Comparison of ENCODE assay signal across 20 mouse cellular contexts in genomic region chr9:60367617-60368305, GRCm38 (mm10).
DNase-seq lines count a peak whose midpoint lies in the region; ATAC-seq lines count a peak whose summit lies in the region.
"Had no signal": no experiment of that assay in that cellular context is flagged by ENCODE, and none has a peak within 500 bp of the region (broad histone marks: within the 10 kb centered on the region; RNA-seq: fewer than 3 reads in every experiment).

No protein-coding gene starts in this region.

- H3K4me1 ChIP-seq in intestine, embryonic 15.5 days (replicated peaks), result peaks cover 31% of the 10 kb centered on the region
- peaks cover 27% of the 10 kb centered on the region for H3K4me1 ChIP-seq in liver, embryonic 15.5 days (replicated peaks)

- H3K9ac ChIP-seq in intestine, embryonic 15.5 days, result no peak overlapping the region
- H3K9ac ChIP-seq in liver, embryonic 15.5 days, result no peak overlapping the region
- H3K9ac ChIP-seq: embryonic facial prominence, embryonic 13.5 days; kidney, embryonic 15.5 days; lung, embryonic 14.5 days had no signal

- DNase-seq in ovary, adult 18-20 months (ENCODE audit: low spot score), result peak; percentile 14
- DNase-seq in ovary, postnatal 14 days (ENCODE audit: low spot score), result no peak
- peak; percentile 21 for DNase-seq in yolk sac, embryonic 10.5 days (ENCODE audit: low spot score)
- no peak for DNase-seq in frontal cortex, postnatal 10 days (ENCODE audit: low spot score in 2 of 2)
- no peak for DNase-seq in left cerebral cortex, postnatal 10 days (ENCODE audit: extremely low spot score in 1 of 2, low spot score in 2 of 2)
- DNase-seq in cerebellum, adult 9-10 months, result no peak
- DNase-seq: adrenal gland, postnatal 10 days; cerebellum, adult 2 months; heart, postnatal 4 days; kidney, postnatal 4 days; lung, postnatal 4 days; spleen, adult 18-20 months; thymus, adult 2 months had no signal

- H3K4me3 ChIP-seq in intestine, embryonic 15.5 days (replicated peaks), result no peak overlapping the region
- no peak overlapping the region for H3K4me3 ChIP-seq in liver, embryonic 15.5 days (replicated peaks)
- H3K4me3 ChIP-seq: embryonic facial prominence, embryonic 13.5 days; kidney, embryonic 15.5 days had no signal

- ATAC-seq in intestine, embryonic 15.5 days, result peak; percentile 52; the same call in 1 of the 2 replicates
- peak; percentile 97 for ATAC-seq in liver, embryonic 15.5 days (ENCODE audit: insufficient read depth)
- ATAC-seq: forebrain, embryonic 16.5 days had no signal

- no peak overlapping the region for H3K4me2 ChIP-seq in intestine, embryonic 15.5 days (replicated peaks)
- H3K4me2 ChIP-seq in liver, embryonic 15.5 days, result peak overlapping the region; percentile 52
- H3K4me2 ChIP-seq: embryonic facial prominence, embryonic 13.5 days; kidney, embryonic 15.5 days; lung, embryonic 14.5 days; midbrain, embryonic 11.5 days had no signal

- no peaks in the 10 kb centered on the region for H3K27me3 ChIP-seq in intestine, embryonic 15.5 days (replicated peaks)
- H3K27me3 ChIP-seq in liver, embryonic 15.5 days, result no peaks in the 10 kb centered on the region
- H3K27me3 ChIP-seq: embryonic facial prominence, embryonic 13.5 days; kidney, embryonic 15.5 days had no signal

- H3K27ac ChIP-seq in intestine, embryonic 15.5 days, result no peak overlapping the region
- peak overlapping the region; percentile 45; the same call in 1 of the 2 replicates for H3K27ac ChIP-seq in liver, embryonic 15.5 days (replicated peaks)
- H3K27ac ChIP-seq: embryonic facial prominence, embryonic 13.5 days; kidney, embryonic 15.5 days had no signal

- no peaks in the 10 kb centered on the region for H3K9me3 ChIP-seq in intestine, embryonic 15.5 days
- no peaks in the 10 kb centered on the region for H3K9me3 ChIP-seq in liver, embryonic 15.5 days (replicated peaks)
- H3K9me3 ChIP-seq: embryonic facial prominence, embryonic 13.5 days; kidney, embryonic 15.5 days had no signal

- 48% methylated on average over 10 of the region's 10 CpGs for WGBS in intestine, embryonic 15.5 days
- WGBS in liver, embryonic 15.5 days (ENCODE audit: insufficient replicate concordance), result 25% methylated on average over 10 of the region's 10 CpGs

- intact Hi-C loops in left cerebral cortex, postnatal 10 days (cut with DNase I), result no loop called here

- no peaks in the 10 kb centered on the region for H3K36me3 ChIP-seq in intestine, embryonic 15.5 days
- no peaks in the 10 kb centered on the region for H3K36me3 ChIP-seq in liver, embryonic 15.5 days (replicated peaks)
- H3K36me3 ChIP-seq: embryonic facial prominence, embryonic 13.5 days had no signal

Comparison
In these comparisons a context has a peak if more than half of its experiments do, and no peak if none do; other contexts are left out.
1. DNase-seq: peak in ovary, adult 18-20 months (single experiment) and yolk sac, embryonic 10.5 days (single experiment); none in ovary, postnatal 14 days (single experiment), frontal cortex, postnatal 10 days (0 of 2), left cerebral cortex, postnatal 10 days (0 of 2) and cerebellum, adult 9-10 months (single experiment).